Mouse (Mus musculus) limb, embryonic 10.5 days (tissue): ENCODE measurements around the gene BC067074. TPM values are rescaled to one million over a fixed set of nuclear protein-coding genes. Genes with fewer than 3 reads are reported as not detected.
"Not testable (repeated sequence)": the region's sequence is repeated elsewhere in the genome, so short reads cannot be mapped to it uniquely, and the experiment has no call there.

ENCODE experiments used
- DNase-seq: peaks from one replicate; pipeline ENCODE4 v3.0.0-alpha.2; 2017; ENCODE audit warnings: low spot score
- H3K27ac ChIP-seq: fragments of 300-500 bp; sonication (generic); 2 replicates; pipeline ENCODE4 v1.5.1; 2016; ENCODE audit warnings: mild to moderate bottlenecking
- H3K27me3 ChIP-seq: fragments of 300-500 bp; sonication (generic); 2 replicates; pipeline ENCODE4 v1.6.1; 2016; ENCODE audit warnings: low read depth, mild to moderate bottlenecking; ENCODE audit not compliant: poor library complexity, severe bottlenecking
- H3K36me3 ChIP-seq: fragments of 300-500 bp; sonication (generic); 2 replicates; pipeline ENCODE4 v1.6.1; 2016; ENCODE audit warnings: mild to moderate bottlenecking, moderate library complexity
- H3K4me1 ChIP-seq: fragments of 300-500 bp; sonication (generic); 2 replicates; pipeline ENCODE4 v1.6.1; 2016
- H3K4me3 ChIP-seq: fragments of 300-500 bp; sonication (generic); 2 replicates; pipeline ENCODE4 v1.5.1; 2016; ENCODE audit warnings: mild to moderate bottlenecking, moderate library complexity
- H3K9me3 ChIP-seq: fragments of 300-500 bp; sonication (generic); replicated peaks from 2 replicates; pipeline ENCODE4 v1.6.1; 2016; ENCODE audit warnings: mild to moderate bottlenecking
- WGBS: fragments of 180-500 bp; shearing (Covaris S2); methylation state at CpG from one replicate; pipeline ENCODE4 v1.1.7; 2016; 5-methylcytosine and 5-hydroxymethylcytosine counted together
- polyA plus RNA-seq: library from polyadenylated mRNA; unstranded; fragments of >200 nt; fragmentation: Nextera tagmentation; extraction: Ambion mirVana; gene quantifications from 2 replicates; pipeline ENCODE4 v1.2.1, GENCODE M21; 2016

BC067074 gene
- polyA plus RNA-seq = 3.6 and 7.5 TPM in 2 replicates

DNA sequence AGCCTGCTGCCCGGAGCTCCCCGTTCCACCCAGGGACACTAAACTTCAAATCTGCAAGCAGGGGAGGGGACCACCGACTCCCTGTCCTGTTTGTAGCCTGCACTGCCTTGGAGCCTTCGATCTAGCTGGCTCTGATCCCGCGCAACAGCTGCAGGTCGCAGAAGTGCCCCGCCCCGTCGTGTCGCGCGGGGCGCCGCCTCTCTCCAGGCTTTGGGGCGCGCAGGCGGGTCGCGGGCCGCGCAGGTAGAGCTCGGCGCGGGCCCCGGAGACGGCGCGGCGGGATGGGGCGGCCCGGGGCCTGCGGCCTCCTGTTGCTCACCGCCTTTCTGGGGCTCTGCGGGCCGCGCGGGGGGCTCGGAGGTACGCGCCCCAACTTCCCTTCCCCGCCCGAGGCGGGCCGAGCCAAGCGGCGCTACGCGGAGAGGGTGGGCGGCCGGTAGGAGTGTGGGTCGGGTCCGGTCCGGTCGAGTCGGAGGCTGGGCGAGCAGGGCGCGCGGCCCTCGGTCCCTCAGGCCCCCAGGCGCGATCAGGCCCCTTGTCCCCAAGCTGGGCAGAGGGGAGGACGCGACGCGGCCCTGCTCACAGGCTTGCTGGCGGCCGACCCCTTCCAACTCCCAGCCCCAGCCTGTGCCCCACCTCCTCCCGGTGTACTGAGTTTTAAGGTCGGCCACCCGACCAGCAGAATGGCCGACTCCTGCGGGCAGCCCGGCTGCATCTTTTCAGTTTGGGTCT lies at the start of gene BC067074:
Gene BC067074, plus strand, starts transcription at position 185 of the 732 bp plus-strand sequence.
- H3K27ac ChIP-seq = peak within 1 kb of the TSS; percentile 95
- peak within 1 kb of the TSS; percentile 82 for H3K4me3 ChIP-seq
- WGBS = under 1% methylated on average over 75 of the region's 75 CpGs
- H3K36me3 ChIP-seq = no peaks in the 10 kb centered on the region
- peaks cover 18% of the 10 kb centered on the region for H3K4me1 ChIP-seq
- peaks cover 11% of the 10 kb centered on the region; the same call in 1 of the 2 replicates for H3K27me3 ChIP-seq
- DNase-seq = peak; percentile 78
- H3K9me3 ChIP-seq = no peaks in the 10 kb centered on the region

DNA sequence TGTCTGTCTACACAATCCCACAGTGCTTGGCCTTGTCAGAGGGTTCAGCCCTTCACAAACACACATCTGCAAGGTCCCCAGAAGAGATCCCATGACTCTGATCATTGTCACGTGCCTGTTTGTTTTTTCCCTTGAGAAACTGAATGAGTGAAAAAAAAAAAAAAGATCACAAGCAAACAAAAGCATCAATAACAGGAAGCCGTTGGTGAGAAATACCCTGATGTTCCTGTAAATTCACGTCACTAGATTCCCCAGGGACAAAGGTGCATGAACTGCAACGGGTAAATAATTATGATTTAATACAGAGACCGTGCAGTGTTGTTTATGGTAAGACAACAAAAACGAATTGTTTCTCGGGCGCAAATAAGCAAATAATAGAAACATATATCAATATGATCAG lies 47.9 kb upstream of the BC067074 start:
- no peaks in the 10 kb centered on the region for H3K27me3 ChIP-seq
- no peaks in the 10 kb centered on the region for H3K36me3 ChIP-seq
- no peak overlapping the region for H3K27ac ChIP-seq
- peaks cover 10% of the 10 kb centered on the region for H3K4me1 ChIP-seq
- no peak for DNase-seq
- no peaks in the 10 kb centered on the region for H3K9me3 ChIP-seq
- WGBS = 83% methylated on average over 8 of the region's 8 CpGs
- H3K4me3 ChIP-seq = no peak overlapping the region

DNA sequence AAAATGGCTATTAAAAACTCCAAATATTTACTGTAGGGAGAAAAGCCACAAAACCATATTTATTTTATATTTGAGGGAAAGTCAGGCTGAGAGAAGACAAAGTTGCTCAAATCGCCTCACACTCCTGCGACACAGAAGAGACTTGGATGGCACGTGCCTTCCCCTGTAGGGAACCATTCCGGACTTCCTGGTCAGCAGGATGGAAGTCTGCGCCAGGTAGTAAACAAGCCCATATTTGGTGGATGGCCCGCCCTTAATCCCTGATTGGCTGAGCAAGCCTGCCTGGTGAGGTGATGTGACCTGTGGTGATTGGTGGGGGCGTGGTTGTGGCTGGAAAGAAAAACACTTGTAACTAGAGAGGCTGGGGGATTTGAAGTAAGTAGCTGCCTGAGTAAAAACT lies 40.4 kb upstream of the BC067074 start:
- not testable (repeated sequence) for H3K27ac ChIP-seq, H3K4me1 ChIP-seq, H3K4me3 ChIP-seq, H3K9me3 ChIP-seq, DNase-seq, H3K27me3 ChIP-seq, H3K36me3 ChIP-seq
- 86% methylated on average over 7 of the region's 7 CpGs for WGBS

DNA sequence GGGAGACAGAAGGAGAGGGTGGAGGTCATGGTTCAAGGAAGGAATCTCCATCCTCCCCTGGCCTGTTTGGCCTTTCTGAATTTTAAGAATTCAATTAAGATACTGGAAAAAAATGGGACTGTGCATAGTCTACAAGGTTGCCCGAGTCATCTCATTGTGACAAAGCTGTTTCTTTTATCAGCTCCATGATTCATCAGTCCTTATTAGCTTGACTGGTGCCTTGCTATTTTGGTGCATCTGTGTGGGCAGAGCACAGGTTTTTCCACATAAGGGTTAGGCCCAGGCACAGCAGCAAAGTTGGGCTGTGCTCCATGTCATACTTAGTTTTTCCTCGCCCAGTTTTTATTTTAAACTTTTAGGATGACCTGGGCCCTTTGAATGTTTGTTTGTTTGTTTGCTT lies 36.2 kb upstream of the BC067074 start:
- no peaks in the 10 kb centered on the region for H3K4me1 ChIP-seq
- DNase-seq = no peak
- no peaks in the 10 kb centered on the region for H3K27me3 ChIP-seq
- WGBS = 94% methylated on average over 2 of the region's 2 CpGs
- H3K4me3 ChIP-seq = no peak overlapping the region
- H3K36me3 ChIP-seq = no peaks in the 10 kb centered on the region
- no peaks in the 10 kb centered on the region for H3K9me3 ChIP-seq
- H3K27ac ChIP-seq = no peak overlapping the region

DNA sequence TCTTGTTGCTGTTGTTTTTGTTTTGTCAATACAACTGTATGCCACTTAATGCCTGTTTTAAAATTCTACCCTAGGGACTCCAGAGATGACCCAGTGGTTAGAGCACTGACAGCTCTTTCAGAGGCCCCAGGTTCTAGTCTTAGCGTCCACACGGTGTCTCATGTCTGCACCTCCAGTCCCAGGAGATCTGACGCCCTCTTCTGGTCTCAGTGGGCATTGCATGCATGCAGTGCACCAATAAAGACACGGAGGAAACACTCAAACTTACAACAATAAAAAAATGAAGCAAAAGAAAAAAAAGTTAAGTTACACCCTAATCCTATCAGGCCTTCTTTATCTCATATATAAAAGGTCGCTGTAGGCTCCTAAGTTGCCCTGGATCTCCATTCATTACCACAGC lies 35.8 kb upstream of the BC067074 start:
- DNase-seq = no peak
- Histone ChIP-seq H3K36me3 (no peaks in the 10 kb centered on the region), H3K9me3 (no peaks in the 10 kb centered on the region), H3K27ac (no peak overlapping the region), H3K27me3 (no peaks in the 10 kb centered on the region), H3K4me3 (no peak overlapping the region), H3K4me1 (no peaks in the 10 kb centered on the region)
- WGBS = 40% methylated on average over 5 of the region's 5 CpGs

DNA sequence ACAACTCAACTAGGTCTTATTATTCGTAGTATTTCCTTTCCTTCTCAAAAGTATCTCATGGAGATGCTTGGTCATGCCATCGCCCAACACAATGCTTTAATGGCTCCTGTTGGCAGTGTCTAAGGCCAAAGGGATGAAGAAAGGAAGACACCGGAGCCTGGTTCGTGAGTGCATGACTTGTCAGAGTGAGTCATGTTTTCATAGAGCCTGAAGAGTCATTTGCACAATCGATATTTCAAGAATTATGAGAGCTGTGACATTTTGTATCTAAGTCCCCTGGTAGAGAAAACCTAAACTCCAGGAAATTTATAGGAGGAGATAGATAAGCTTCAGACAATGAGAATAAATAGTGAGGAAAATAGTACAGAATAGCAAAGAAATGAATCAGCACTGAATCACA lies 33.7 kb upstream of the BC067074 start:
- Histone ChIP-seq H3K27me3 (no peaks in the 10 kb centered on the region), H3K27ac (no peak overlapping the region), H3K4me3 (no peak overlapping the region), H3K36me3 (no peaks in the 10 kb centered on the region), H3K9me3 (no peaks in the 10 kb centered on the region), H3K4me1 (no peaks in the 10 kb centered on the region)
- WGBS = 93% methylated on average over 5 of the region's 5 CpGs
- DNase-seq = no peak

DNA sequence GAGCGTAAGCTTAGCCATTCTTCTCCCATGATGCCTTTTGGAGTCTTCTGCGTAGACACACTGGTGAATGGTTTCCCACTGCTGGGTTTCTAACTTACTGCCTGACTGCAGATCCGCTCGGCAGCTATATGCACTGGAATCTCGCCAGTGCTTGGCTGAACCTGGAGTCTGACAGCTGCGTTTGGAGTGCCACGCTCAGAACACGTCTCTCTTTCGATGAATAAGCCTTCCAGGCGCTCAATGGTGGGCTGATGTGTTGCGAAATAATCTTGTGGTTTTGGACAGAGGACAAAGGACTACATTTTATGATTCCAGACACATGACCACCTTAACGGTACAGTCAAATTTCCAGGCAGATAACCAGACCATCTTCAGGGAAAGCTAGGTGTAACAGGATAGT lies 30.1 kb upstream of the BC067074 start:
- Histone ChIP-seq H3K4me3 (no peak overlapping the region), H3K27me3 (no peaks in the 10 kb centered on the region), H3K4me1 (no peaks in the 10 kb centered on the region), H3K9me3 (no peaks in the 10 kb centered on the region), H3K36me3 (no peaks in the 10 kb centered on the region), H3K27ac (no peak overlapping the region)
- 92% methylated on average over 12 of the region's 12 CpGs for WGBS
- DNase-seq = no peak

DNA sequence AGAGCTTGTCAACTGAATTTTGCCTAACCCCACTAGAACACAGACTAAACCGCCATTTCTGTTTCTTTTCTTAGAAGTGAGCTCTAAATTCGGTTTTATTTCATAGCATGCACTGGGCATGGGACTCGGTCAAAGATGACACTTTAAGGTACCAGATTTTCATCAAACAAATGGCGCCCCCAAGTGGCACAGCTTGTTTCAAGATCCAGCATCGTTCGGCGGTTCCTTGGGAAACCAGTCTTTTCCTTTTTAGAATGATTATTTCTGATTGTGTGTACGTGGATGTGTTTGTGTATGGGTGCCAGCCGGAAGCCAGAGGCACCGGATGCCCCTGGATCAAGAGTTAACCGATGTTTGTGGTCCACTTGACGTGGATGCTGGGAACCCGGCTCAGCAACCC lies 27.7 kb upstream of the BC067074 start:
- no peak overlapping the region for H3K4me3 ChIP-seq
- H3K36me3 ChIP-seq = no peaks in the 10 kb centered on the region
- H3K4me1 ChIP-seq = peaks cover 4% of the 10 kb centered on the region; the same call in 1 of the 2 replicates
- 37% methylated on average over 13 of the region's 13 CpGs for WGBS
- peak; percentile 73 for DNase-seq
- no peaks in the 10 kb centered on the region for H3K9me3 ChIP-seq
- H3K27ac ChIP-seq = no peak overlapping the region
- no peaks in the 10 kb centered on the region for H3K27me3 ChIP-seq

DNA sequence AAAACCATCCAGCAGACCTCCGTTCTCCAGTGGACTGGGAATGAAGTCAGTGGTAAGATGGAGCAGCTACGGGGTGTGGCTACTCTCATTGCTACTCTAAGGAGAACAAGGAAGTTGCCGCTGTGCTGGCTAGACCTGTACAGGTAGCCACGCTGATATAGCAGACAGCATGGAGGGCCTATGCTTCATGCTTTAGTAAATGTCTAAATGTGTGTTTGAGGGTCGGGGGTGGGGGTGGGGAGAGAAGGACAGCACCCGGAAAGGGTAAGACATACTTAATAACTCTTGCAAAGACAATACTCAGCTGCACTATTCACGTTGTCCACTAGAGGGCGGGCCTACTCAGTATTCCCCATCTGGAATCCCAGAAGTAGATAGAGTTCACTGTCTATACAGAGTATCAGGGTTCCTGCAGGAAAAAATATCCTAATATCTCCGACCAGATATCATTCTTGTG lies 26.4 kb upstream of the BC067074 start:
- DNase-seq = peak; percentile 84

DNA sequence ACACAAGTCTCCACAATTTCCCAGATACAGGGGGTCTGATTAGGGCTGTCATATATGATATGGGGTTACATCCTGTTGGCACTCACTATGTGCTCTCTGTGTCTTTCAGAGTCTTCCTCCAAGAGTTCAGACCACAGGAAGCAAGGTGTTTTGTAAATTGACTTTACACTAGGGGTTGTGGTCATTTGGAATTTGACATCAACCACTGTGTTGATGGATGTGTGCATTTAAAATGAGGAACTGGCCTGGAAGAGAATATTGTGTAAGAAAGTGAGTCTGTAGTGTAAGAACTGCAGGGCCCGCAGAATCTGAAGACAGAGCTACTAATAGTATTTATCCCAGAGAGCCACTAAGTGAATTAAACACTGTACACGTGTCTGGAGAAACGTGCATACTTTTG lies 25.8 kb upstream of the BC067074 start:
- Histone ChIP-seq H3K4me1 (peaks cover 6% of the 10 kb centered on the region; the same call in 1 of the 2 replicates), H3K9me3 (no peaks in the 10 kb centered on the region), H3K36me3 (no peaks in the 10 kb centered on the region), H3K4me3 (no peak overlapping the region), H3K27ac (no peak overlapping the region), H3K27me3 (no peaks in the 10 kb centered on the region)
- WGBS = 94% methylated on average over 3 of the region's 3 CpGs
- DNase-seq = no peak

More for the DNA sequence above, 26.4 kb upstream of the BC067074 start:
- Histone ChIP-seq H3K27ac (no peak overlapping the region), H3K9me3 (no peaks in the 10 kb centered on the region), H3K4me3 (no peak overlapping the region), H3K36me3 (no peaks in the 10 kb centered on the region), H3K27me3 (no peaks in the 10 kb centered on the region), H3K4me1 (peaks cover 6% of the 10 kb centered on the region; the same call in 1 of the 2 replicates)
- 34% methylated on average over 9 of the region's 9 CpGs for WGBS

DNA sequence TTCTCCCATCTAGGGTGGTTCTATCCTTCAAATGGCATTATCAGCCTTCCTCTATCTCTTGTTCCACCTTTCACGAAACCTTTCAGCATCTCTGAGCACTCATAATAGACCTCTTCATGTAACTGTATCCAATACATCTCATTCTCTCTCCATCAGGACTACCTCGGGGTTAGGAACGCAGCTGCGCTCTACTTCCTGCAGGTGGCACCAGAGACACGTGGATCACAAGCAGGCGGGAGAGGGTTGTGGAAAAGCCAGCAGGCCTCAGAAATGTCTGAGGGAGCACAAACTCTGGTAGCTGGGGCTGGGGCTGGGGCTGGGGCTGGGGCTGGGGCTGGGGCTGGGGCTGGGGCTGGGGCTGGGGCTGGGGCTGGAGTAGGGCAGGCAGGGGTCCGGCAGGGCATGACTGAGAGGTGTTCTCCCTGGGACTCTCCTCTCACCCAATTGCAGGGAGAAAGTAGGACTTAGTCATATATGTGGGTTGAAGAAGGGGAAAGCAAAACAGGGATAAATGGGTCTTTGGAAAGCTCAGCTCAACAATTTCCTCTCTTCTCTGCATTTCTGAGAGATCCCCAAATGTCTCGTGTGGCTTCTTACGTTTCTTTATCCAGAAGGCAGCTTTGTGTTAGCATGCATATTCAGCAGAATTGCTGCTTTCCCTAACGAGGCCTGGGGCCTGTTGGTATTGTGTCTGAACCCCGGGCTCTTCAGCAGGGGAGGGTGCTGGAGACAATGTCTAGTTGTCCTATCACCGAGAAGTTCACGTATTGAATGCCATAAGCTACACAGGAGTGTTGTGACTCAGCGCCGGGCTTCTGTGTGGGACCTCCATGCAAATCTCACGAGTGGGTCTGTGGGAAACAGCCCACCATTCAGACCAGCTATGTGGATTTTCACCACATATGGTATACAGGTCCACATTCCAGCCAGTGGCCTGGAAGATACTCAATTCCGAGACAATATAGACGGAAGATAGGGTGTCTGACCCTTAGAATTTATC lies 22.9 kb upstream of the BC067074 start:
- WGBS = 56% methylated on average over 18 of the region's 18 CpGs
- no peak overlapping the region for H3K4me3 ChIP-seq
- no peaks in the 10 kb centered on the region for H3K36me3 ChIP-seq
- DNase-seq = peak; percentile 88
- H3K9me3 ChIP-seq = no peaks in the 10 kb centered on the region
- H3K27ac ChIP-seq = peak overlapping the region; percentile 75
- H3K4me1 ChIP-seq = peaks cover 6% of the 10 kb centered on the region; the same call in 1 of the 2 replicates
- H3K27me3 ChIP-seq = no peaks in the 10 kb centered on the region

DNA sequence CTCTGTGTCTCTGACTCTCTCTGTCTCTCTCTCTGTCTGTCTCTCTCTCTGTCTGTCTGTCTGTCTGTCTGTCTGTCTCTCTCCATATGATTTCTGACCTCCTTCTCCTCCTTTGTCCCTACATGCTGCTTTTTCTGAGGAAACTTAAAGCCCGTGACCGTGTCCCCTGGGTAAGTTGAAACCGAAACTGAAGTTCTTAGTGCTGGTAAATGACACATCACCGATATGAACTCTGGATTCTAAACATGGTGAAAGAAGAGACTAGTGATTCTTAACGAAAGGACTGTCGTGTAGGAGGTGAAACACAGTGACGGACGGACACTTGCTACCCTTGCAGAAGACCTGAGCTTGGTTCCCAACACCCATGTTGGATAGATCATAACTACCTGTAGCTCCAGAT lies 21.8 kb upstream of the BC067074 start:
- 92% methylated on average over 8 of the region's 8 CpGs for WGBS
- DNase-seq = no peak
- H3K4me3 ChIP-seq = no peak overlapping the region

DNA sequence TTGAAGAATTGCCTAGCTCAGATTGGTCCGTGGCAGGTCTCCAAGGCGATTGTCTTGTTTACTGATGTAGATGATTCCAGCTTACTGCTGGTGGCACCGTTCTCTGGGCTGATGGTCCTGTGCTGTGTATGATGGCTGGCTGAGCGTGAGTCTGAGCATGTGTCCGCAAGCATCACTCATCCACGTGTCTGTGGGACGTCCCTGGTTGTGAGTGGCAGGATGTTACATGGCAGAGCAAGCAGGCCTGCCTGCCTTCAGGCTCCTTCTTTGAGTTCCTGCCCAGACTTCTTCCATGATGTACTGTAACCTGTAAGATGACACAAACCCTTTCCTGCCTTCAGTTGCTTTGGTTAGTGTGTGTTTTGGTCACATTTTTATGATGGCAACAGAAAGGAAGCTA lies 5.8 kb upstream of the BC067074 start:
- H3K27ac ChIP-seq = no peak overlapping the region
- H3K9me3 ChIP-seq = no peaks in the 10 kb centered on the region
- H3K36me3 ChIP-seq = no peaks in the 10 kb centered on the region
- no peaks in the 10 kb centered on the region for H3K4me1 ChIP-seq
- H3K4me3 ChIP-seq = no peak overlapping the region
- peaks cover 7% of the 10 kb centered on the region; the same call in 1 of the 2 replicates for H3K27me3 ChIP-seq
- 93% methylated on average over 7 of the region's 7 CpGs for WGBS
- peak; percentile 21 for DNase-seq

More for the DNA sequence above, 21.8 kb upstream of the BC067074 start:
- Histone ChIP-seq H3K4me1 (peaks cover 6% of the 10 kb centered on the region; the same call in 1 of the 2 replicates), H3K9me3 (no peaks in the 10 kb centered on the region), H3K36me3 (no peaks in the 10 kb centered on the region), H3K27ac (no peak overlapping the region), H3K27me3 (no peaks in the 10 kb centered on the region)
